Mouse (Mus musculus) stomach, embryonic 15.5 days (tissue): Measurements from ENCODE around the gene Glt6d1. TPM values are rescaled to one million over a fixed set of nuclear protein-coding genes. Genes with fewer than 3 reads are reported as not detected.
"Not testable (repeated sequence)": the region's sequence is repeated elsewhere in the genome, so short reads cannot be mapped to it uniquely, and the experiment has no call there.

Experiments
- ATAC-seq: fragments of 200-750 bp; cut with Nextera tagmentation; 2 replicates; pipeline ENCODE4 v1.8.0; 2017; ENCODE audit warnings: low read depth, moderate number of reproducible peaks, moderate TSS enrichment; ENCODE audit not compliant: insufficient read depth, low FRiP score
- H3K27ac ChIP-seq: fragments of 300-500 bp; sonication (generic); 2 replicates; pipeline ENCODE4 v1.5.1; 2015; ENCODE audit warnings: mild to moderate bottlenecking, inconsistent platforms
- H3K27me3 ChIP-seq: fragments of 300-500 bp; sonication (generic); replicated peaks from 2 replicates; pipeline ENCODE4 v1.6.1; 2015; ENCODE audit warnings: inconsistent platforms
- H3K36me3 ChIP-seq: fragments of 300-500 bp; sonication (generic); 2 replicates; pipeline ENCODE4 v1.6.1; 2015; ENCODE audit warnings: inconsistent platforms
- H3K4me1 ChIP-seq: fragments of 300-500 bp; sonication (generic); 2 replicates; pipeline ENCODE4 v1.6.1; 2015; ENCODE audit warnings: inconsistent platforms
- H3K4me2 ChIP-seq: fragments of 300-500 bp; sonication (generic); 2 replicates; pipeline ENCODE4 v1.6.1; 2015; ENCODE audit warnings: mild to moderate bottlenecking, inconsistent platforms
- H3K4me3 ChIP-seq: fragments of 300-500 bp; sonication (generic); replicated peaks from 2 replicates; pipeline ENCODE4 v1.5.1; 2015; ENCODE audit warnings: inconsistent platforms
- H3K9ac ChIP-seq: fragments of 300-500 bp; sonication (generic); 2 replicates; pipeline ENCODE4 v1.6.1; 2015; ENCODE audit warnings: inconsistent platforms
- H3K9me3 ChIP-seq: fragments of 300-500 bp; sonication (generic); 2 replicates; pipeline ENCODE4 v1.6.1; 2016; ENCODE audit warnings: inconsistent platforms
- WGBS: fragments of 180-500 bp; shearing (Covaris S2); methylation state at CpG from one replicate; pipeline ENCODE4 v1.1.7; 2015; 5-methylcytosine and 5-hydroxymethylcytosine counted together
- polyA plus RNA-seq: library from polyadenylated mRNA; unstranded; fragments of >200 nt; fragmentation: Nextera tagmentation; extraction: Ambion mirVana; gene quantifications from 2 replicates; pipeline ENCODE4 v1.2.1, GENCODE M21; 2015

The Glt6d1 gene
- not detected in 2 replicates for polyA plus RNA-seq

- H3K9me3 ChIP-seq, H3K36me3 ChIP-seq, H3K4me1 ChIP-seq, ATAC-seq, H3K4me3 ChIP-seq, H3K27me3 ChIP-seq, H3K27ac ChIP-seq, H3K4me2 ChIP-seq, H3K9ac ChIP-seq: not testable (repeated sequence)
- 77% methylated on average over 1 of the region's 1 CpGs for WGBS
Measured at GRCm38 (mm10) chr2:25815748-25816147, at the start of gene Glt6d1. TSS of gene Glt6d1 (minus strand) at chr2:25815848.

- Histone ChIP-seq H3K36me3 (no peaks in the 10 kb centered on the region), H3K4me1 (peaks cover 18% of the 10 kb centered on the region), H3K9ac (no peak overlapping the region), H3K9me3 (no peaks in the 10 kb centered on the region), H3K4me2 (no peak overlapping the region), H3K4me3 (no peak overlapping the region), H3K27ac (no peak overlapping the region), H3K27me3 (peaks cover 35% of the 10 kb centered on the region)
- no peak for ATAC-seq
- 8% methylated on average over 4 of the region's 4 CpGs for WGBS
Measured at GRCm38 (mm10) chr2:25865412-25865811, 49.8 kb upstream of the Glt6d1 start.

- H3K4me3 ChIP-seq = peak overlapping the region; percentile 47
- 6% methylated on average over 18 of the region's 18 CpGs for WGBS
- H3K4me1 ChIP-seq = peaks cover 18% of the 10 kb centered on the region
- H3K9ac ChIP-seq = no peak overlapping the region
- ATAC-seq = no peak
- peaks cover 35% of the 10 kb centered on the region for H3K27me3 ChIP-seq
- H3K27ac ChIP-seq = no peak overlapping the region
- peak overlapping the region; percentile 94 for H3K4me2 ChIP-seq
- H3K36me3 ChIP-seq = no peaks in the 10 kb centered on the region
- no peaks in the 10 kb centered on the region for H3K9me3 ChIP-seq
Measured at GRCm38 (mm10) chr2:25864230-25864629, 48.6 kb upstream of the Glt6d1 start.

- H3K4me2 ChIP-seq = peak within 1 kb of the TSS; percentile 94
- no peaks in the 10 kb centered on the region for H3K36me3 ChIP-seq
- peaks cover 35% of the 10 kb centered on the region for H3K27me3 ChIP-seq
- H3K4me3 ChIP-seq = peak within 1 kb of the TSS; percentile 47
- peaks cover 18% of the 10 kb centered on the region for H3K4me1 ChIP-seq
- no peak within 1 kb of the TSS for H3K27ac ChIP-seq
- WGBS = under 1% methylated on average over 48 of the region's 53 CpGs
- H3K9me3 ChIP-seq = no peaks in the 10 kb centered on the region
- no peak for ATAC-seq
- H3K9ac ChIP-seq = no peak within 1 kb of the TSS
Measured at GRCm38 (mm10) chr2:25863337-25864131, 47.9 kb upstream of the Glt6d1 start, which contains the start of gene Kcnt1. TSS of gene Kcnt1 (plus strand) at chr2:25863734.

- peaks cover 18% of the 10 kb centered on the region for H3K4me1 ChIP-seq
- H3K27ac ChIP-seq = no peak overlapping the region
- WGBS = 58% methylated on average over 5 of the region's 5 CpGs
- H3K4me2 ChIP-seq = peak overlapping the region; percentile 94
- H3K9ac ChIP-seq = no peak overlapping the region
- no peaks in the 10 kb centered on the region for H3K36me3 ChIP-seq
- no peaks in the 10 kb centered on the region for H3K9me3 ChIP-seq
- peaks cover 35% of the 10 kb centered on the region for H3K27me3 ChIP-seq
- no peak for ATAC-seq
- no peak overlapping the region for H3K4me3 ChIP-seq
Measured at GRCm38 (mm10) chr2:25862696-25863270, 47.1 kb upstream of the Glt6d1 start.

GRCm38 (mm10) chr2:25862038-25862437, 46.4 kb upstream of the Glt6d1 start:
- no peaks in the 10 kb centered on the region for H3K36me3 ChIP-seq
- WGBS = 56% methylated on average over 2 of the region's 2 CpGs
- no peak overlapping the region for H3K27ac ChIP-seq
- H3K4me2 ChIP-seq = no peak overlapping the region
- H3K4me3 ChIP-seq = no peak overlapping the region
- no peak for ATAC-seq
- H3K27me3 ChIP-seq = peaks cover 35% of the 10 kb centered on the region
- H3K9ac ChIP-seq = no peak overlapping the region
- H3K9me3 ChIP-seq = no peaks in the 10 kb centered on the region
- H3K4me1 ChIP-seq = peaks cover 18% of the 10 kb centered on the region

GRCm38 (mm10) chr2:25859891-25860290, 44.2 kb upstream of the Glt6d1 start:
- Histone ChIP-seq H3K27me3 (peaks cover 23% of the 10 kb centered on the region), H3K9ac (no peak overlapping the region), H3K4me3 (no peak overlapping the region), H3K36me3 (no peaks in the 10 kb centered on the region), H3K9me3 (no peaks in the 10 kb centered on the region), H3K4me2 (no peak overlapping the region), H3K4me1 (peaks cover 18% of the 10 kb centered on the region), H3K27ac (no peak overlapping the region)
- 74% methylated on average over 3 of the region's 3 CpGs for WGBS
- no peak for ATAC-seq

- H3K9ac ChIP-seq = no peak overlapping the region
- no peak overlapping the region for H3K27ac ChIP-seq
- ATAC-seq = no peak
- 60% methylated on average over 5 of the region's 5 CpGs for WGBS
- H3K36me3 ChIP-seq = no peaks in the 10 kb centered on the region
- H3K4me3 ChIP-seq = no peak overlapping the region
- no peaks in the 10 kb centered on the region for H3K9me3 ChIP-seq
- no peaks in the 10 kb centered on the region for H3K27me3 ChIP-seq
- H3K4me2 ChIP-seq = no peak overlapping the region
- no peaks in the 10 kb centered on the region for H3K4me1 ChIP-seq
Measured at GRCm38 (mm10) chr2:25853998-25854397, 38.4 kb upstream of the Glt6d1 start.

- Histone ChIP-seq H3K4me3 (no peak overlapping the region), H3K27me3 (no peaks in the 10 kb centered on the region), H3K4me1 (no peaks in the 10 kb centered on the region), H3K9me3 (no peaks in the 10 kb centered on the region), H3K4me2 (no peak overlapping the region), H3K36me3 (no peaks in the 10 kb centered on the region), H3K27ac (no peak overlapping the region), H3K9ac (no peak overlapping the region)
- 41% methylated on average over 3 of the region's 3 CpGs for WGBS
- ATAC-seq = no peak
Measured at GRCm38 (mm10) chr2:25852626-25853025, 37.0 kb upstream of the Glt6d1 start.

- no peak overlapping the region for H3K4me3 ChIP-seq
- no peak for ATAC-seq
- H3K9me3 ChIP-seq = no peaks in the 10 kb centered on the region
- H3K9ac ChIP-seq = no peak overlapping the region
- H3K4me2 ChIP-seq = no peak overlapping the region
- no peak overlapping the region for H3K27ac ChIP-seq
- no peaks in the 10 kb centered on the region for H3K36me3 ChIP-seq
- no peaks in the 10 kb centered on the region for H3K4me1 ChIP-seq
- 16% methylated on average over 4 of the region's 4 CpGs for WGBS
- H3K27me3 ChIP-seq = no peaks in the 10 kb centered on the region
Measured at GRCm38 (mm10) chr2:25850330-25850729, 34.7 kb upstream of the Glt6d1 start.

- H3K4me3 ChIP-seq = no peak within 1 kb of the TSS
- H3K4me1 ChIP-seq = no peaks in the 10 kb centered on the region
- no peaks in the 10 kb centered on the region for H3K9me3 ChIP-seq
- H3K27ac ChIP-seq = no peak within 1 kb of the TSS
- no peak within 1 kb of the TSS for H3K4me2 ChIP-seq
- no peak within 1 kb of the TSS for H3K9ac ChIP-seq
- H3K27me3 ChIP-seq = no peaks in the 10 kb centered on the region
- 72% methylated on average over 16 of the region's 16 CpGs for WGBS
- ATAC-seq = no peak
- no peaks in the 10 kb centered on the region for H3K36me3 ChIP-seq
Measured at GRCm38 (mm10) chr2:25847226-25847625, 31.6 kb upstream of the Glt6d1 start, which contains the start of gene Sohlh1. TSS of gene Sohlh1 (minus strand) at chr2:25847248.

- no peak overlapping the region for H3K4me3 ChIP-seq
- no peaks in the 10 kb centered on the region for H3K4me1 ChIP-seq
- no peak overlapping the region for H3K4me2 ChIP-seq
- no peaks in the 10 kb centered on the region for H3K9me3 ChIP-seq
- ATAC-seq = no peak
- no peak overlapping the region for H3K27ac ChIP-seq
- 74% methylated on average over 8 of the region's 8 CpGs for WGBS
- H3K9ac ChIP-seq = no peak overlapping the region
- no peaks in the 10 kb centered on the region for H3K27me3 ChIP-seq
- no peaks in the 10 kb centered on the region for H3K36me3 ChIP-seq
Measured at GRCm38 (mm10) chr2:25846516-25846915, 30.9 kb upstream of the Glt6d1 start.
